Comparison of ENCODE assay signal across 15 mouse cellular contexts in the genomic region with DNA sequence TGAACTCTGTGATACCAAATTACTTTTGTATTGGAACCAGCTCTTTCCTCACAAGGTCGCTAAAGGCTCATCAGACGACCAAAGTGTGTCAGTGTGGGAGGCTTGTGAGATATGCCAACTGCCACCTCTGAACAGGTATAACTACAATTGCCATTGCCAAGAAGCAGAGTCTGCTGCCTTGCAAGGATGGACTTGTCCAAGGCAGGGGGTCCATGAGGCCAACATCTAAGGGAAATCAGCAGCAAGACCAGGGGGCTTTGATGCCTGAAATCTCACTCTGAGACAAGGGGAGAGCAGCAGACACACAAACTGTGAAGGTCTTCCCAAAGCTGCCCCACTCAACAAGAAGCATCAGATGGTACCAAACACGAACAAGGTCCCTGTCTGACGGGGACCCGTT.
"Had no signal": no experiment of that assay in that cellular context is flagged by ENCODE, and none has a peak within 500 bp of the region (broad histone marks: within the 10 kb centered on the region; RNA-seq: fewer than 3 reads in every experiment).

No protein-coding gene starts in this region.

- H3K27ac ChIP-seq: layer of hippocampus, adult 2 months; midbrain, embryonic 12.5 days; midbrain, embryonic 15.5 days; neural tube, embryonic 12.5 days; neural tube, embryonic 15.5 days; stomach, postnatal 0 days had no signal

- H3K4me1 ChIP-seq: neural tube, embryonic 15.5 days had no signal

- H3K36me3 ChIP-seq: midbrain, embryonic 12.5 days; midbrain, embryonic 15.5 days; neural tube, embryonic 12.5 days; neural tube, embryonic 15.5 days had no signal

- H3K9me3 ChIP-seq: liver, embryonic 13.5 days; midbrain, embryonic 12.5 days; midbrain, embryonic 15.5 days; neural tube, embryonic 12.5 days; neural tube, embryonic 15.5 days had no signal

- DNase-seq: kidney, postnatal 25 days; layer of hippocampus, adult 9-11 months; liver, embryonic 13.5 days; lung, adult 2 months; lung, postnatal 14 days; lung, postnatal 4 days; right cerebral cortex, adult 18-20 months; right cerebral cortex, postnatal 14 days; right cerebral cortex, postnatal 4 days had no signal

- H3K4me3 ChIP-seq: layer of hippocampus, adult 2 months; liver, embryonic 13.5 days; midbrain, embryonic 12.5 days; midbrain, embryonic 15.5 days; neural tube, embryonic 12.5 days; neural tube, embryonic 15.5 days had no signal

- H3K9ac ChIP-seq: liver, embryonic 13.5 days; midbrain, embryonic 12.5 days; midbrain, embryonic 15.5 days; neural tube, embryonic 12.5 days; neural tube, embryonic 15.5 days had no signal

- H3K4me2 ChIP-seq: liver, embryonic 13.5 days; midbrain, embryonic 12.5 days; midbrain, embryonic 15.5 days; neural tube, embryonic 12.5 days; neural tube, embryonic 15.5 days had no signal

- ATAC-seq: midbrain, embryonic 15.5 days had no signal

- H3K27me3 ChIP-seq: liver, embryonic 13.5 days; midbrain, embryonic 12.5 days; midbrain, embryonic 15.5 days; neural tube, embryonic 12.5 days; neural tube, embryonic 15.5 days had no signal
